ENCODE assay signal across 20 mouse cellular contexts in genomic region chr2:91669326-91669725, GRCm38 (mm10). TPM values are rescaled to one million over a fixed set of nuclear protein-coding genes. Genes with fewer than 3 reads are reported as not detected.
DNase-seq lines count a peak whose midpoint lies in the region; TF ChIP-seq lines count a peak whose summit lies in the region.
"Had no signal": no experiment of that assay in that cellular context is flagged by ENCODE, and none has a peak within 500 bp of the region (broad histone marks: within the 10 kb centered on the region; RNA-seq: fewer than 3 reads in every experiment).

No protein-coding gene starts in this region.

- H3K4me3 ChIP-seq in kidney, adult 2 months (ENCODE audit: insufficient read depth, low read depth, low read length) = no peak overlapping the region
- H3K4me3 ChIP-seq: embryonic facial prominence, embryonic 10.5 days; embryonic facial prominence, embryonic 12.5 days; forebrain, embryonic 13.5 days; forebrain, embryonic 15.5 days had no signal

- H3K27ac ChIP-seq in kidney, adult 2 months (ENCODE audit: insufficient read depth, low read depth, low read length) = peak overlapping the region; percentile 22
- H3K27ac ChIP-seq: embryonic facial prominence, embryonic 10.5 days; embryonic facial prominence, embryonic 12.5 days; forebrain, embryonic 13.5 days; forebrain, embryonic 15.5 days had no signal

- 0 out of 2 replicates have a peak, but pooled peaks cover 1% of the 10 kb centered on the region for H3K36me3 ChIP-seq in kidney, adult 2 months (ENCODE audit: control insufficient read depth, insufficient read depth, low read length)

- no peak for TF ChIP-seq CTCF in kidney, adult 2 months (conservative IDR thresholded peaks at IDR 0.05; ENCODE audit: insufficient read depth, insufficient read length, low read depth, low read length)

- H3K27me3 ChIP-seq in kidney, adult 2 months (replicated peaks; ENCODE audit: control insufficient read depth, insufficient read depth, low read length) = no peaks in the 10 kb centered on the region
- H3K27me3 ChIP-seq: CH12.LX; embryonic facial prominence, embryonic 12.5 days; forebrain, embryonic 13.5 days; forebrain, embryonic 15.5 days; Patski had no signal

- TF ChIP-seq POLR2A in kidney, adult 2 months (IDR thresholded peaks at IDR 0.05; ENCODE audit: low read depth, low read length) = no peak

- WGBS in kidney, adult 2 months = 92% methylated on average over 8 of the region's 8 CpGs

- no peaks in the 10 kb centered on the region; the same call in 1 of the 2 replicates for H3K4me1 ChIP-seq in kidney, adult 2 months (ENCODE audit: control insufficient read depth, insufficient read depth, low read length)
- H3K4me1 ChIP-seq: embryonic facial prominence, embryonic 12.5 days; forebrain, embryonic 13.5 days; forebrain, embryonic 15.5 days had no signal

- peak; percentile 59 for DNase-seq in adrenal gland, adult 2 months
- no peak for DNase-seq in adrenal gland, postnatal 25 days
- DNase-seq in adrenal gland, postnatal 14 days = peak; percentile 45
- DNase-seq in adrenal gland, adult 18-20 months (ENCODE audit: low spot score in 2 of 2) = no peak
- DNase-seq in kidney, adult 2 months = no peak
- no peak for DNase-seq in kidney, postnatal 14 days
- DNase-seq: B cell, adult 2 months; cerebellum, adult 11-12 months; cerebellum, adult 2 months; cerebellum, adult 9-10 months; cerebellum, postnatal 10 days; cerebellum, postnatal 25 days; forebrain, postnatal 0 days had no signal

RNA-seq across cellular contexts. Expression of gene Arhgap1, which starts 19.7 kb away (rescaled TPM):
- total RNA-seq in adrenal gland, adult 2 months (2021) = 10 to 100 TPM; 64.4 to 65.4 TPM
- 52.9 and 65.8 TPM in 2 replicates for polyA plus RNA-seq in adrenal gland, adult 2 months (2012; rRNA removed)
- total RNA-seq in adrenal gland, postnatal 25 days (2021) = 58.7 and 68.6 TPM in 2 replicates
- 56.0 and 63.6 TPM in 2 replicates for total RNA-seq in adrenal gland, postnatal 14 days (2021)
- total RNA-seq in adrenal gland, adult 18-20 months (2021) = 10 to 100 TPM; 53.3 to 58.3 TPM
- polyA plus RNA-seq in kidney, adult 2 months (2012; rRNA removed) = 90.2 and 91.6 TPM in 2 replicates

RNA-seq across cellular contexts. Expression of gene Zfp408, which starts 19.7 kb away (rescaled TPM):
- total RNA-seq in adrenal gland, adult 2 months (2021) = 1 to 10 TPM; 8.0 to 9.6 TPM
- 18.9 and 20.5 TPM in 2 replicates for polyA plus RNA-seq in adrenal gland, adult 2 months (2012; rRNA removed)
- 14.5 and 15.5 TPM in 2 replicates for total RNA-seq in adrenal gland, postnatal 25 days (2021)
- total RNA-seq in adrenal gland, postnatal 14 days (2021) = 11.6 and 15.1 TPM in 2 replicates
- 10 to 100 TPM; 10.4 to 13.2 TPM for total RNA-seq in adrenal gland, adult 18-20 months (2021)
- polyA plus RNA-seq in kidney, adult 2 months (2012; rRNA removed) = 8.4 and 10.0 TPM in 2 replicates

RNA-seq across cellular contexts. Expression of gene F2, which starts 33.1 kb away (rescaled TPM):
- total RNA-seq in adrenal gland, adult 2 months (2021) = 1 to 10 TPM in 1 of 2 experiments, under 1 TPM in 1; 0.38 to 2.9 TPM
- polyA plus RNA-seq in adrenal gland, adult 2 months (2012; rRNA removed) = 1.2 TPM in 1 of 2 replicates, not detected in the other
- total RNA-seq in adrenal gland, postnatal 25 days (2021) = 0.15 and 13.7 TPM in 2 replicates
- 14.0 and 232 TPM in 2 replicates for total RNA-seq in adrenal gland, postnatal 14 days (2021)
- under 1 TPM in 1 of 2 experiments, not detected in 1; 0.50 TPM for total RNA-seq in adrenal gland, adult 18-20 months (2021)
- polyA plus RNA-seq in kidney, adult 2 months (2012; rRNA removed) = 0.06 and 0.18 TPM in 2 replicates
- total RNA-seq: forebrain, postnatal 0 days had no signal
- polyA plus RNA-seq: forebrain, embryonic 11.5 days; forebrain, postnatal 0 days; Patski had no signal

RNA-seq across cellular contexts. Expression of gene Atg13, which starts 41.0 kb away (rescaled TPM):
- total RNA-seq in adrenal gland, adult 2 months (2021) = 10 to 100 TPM; 58.5 to 61.7 TPM
- 43.9 and 59.4 TPM in 2 replicates for polyA plus RNA-seq in adrenal gland, adult 2 months (2012; rRNA removed)
- total RNA-seq in adrenal gland, postnatal 25 days (2021) = 67.5 and 84.1 TPM in 2 replicates
- 39.9 and 46.3 TPM in 2 replicates for total RNA-seq in adrenal gland, postnatal 14 days (2021)
- total RNA-seq in adrenal gland, adult 18-20 months (2021) = 10 to 100 TPM; 33.5 to 64.5 TPM
- polyA plus RNA-seq in kidney, adult 2 months (2012; rRNA removed) = 32.5 and 34.2 TPM in 2 replicates

RNA-seq across cellular contexts. Expression of gene Harbi1, which starts 41.3 kb away (rescaled TPM):
- total RNA-seq in adrenal gland, adult 2 months (2021) = 10 to 100 TPM in 1 of 2 experiments, 1 to 10 TPM in 1; 6.8 to 12.0 TPM
- 1.8 and 2.0 TPM in 2 replicates for polyA plus RNA-seq in adrenal gland, adult 2 months (2012; rRNA removed)
- 12.5 and 13.9 TPM in 2 replicates for total RNA-seq in adrenal gland, postnatal 25 days (2021)
- total RNA-seq in adrenal gland, postnatal 14 days (2021) = 9.3 and 11.0 TPM in 2 replicates
- total RNA-seq in adrenal gland, adult 18-20 months (2021) = 1 to 10 TPM; 6.3 to 8.6 TPM
- 4.6 and 6.1 TPM in 2 replicates for polyA plus RNA-seq in kidney, adult 2 months (2012; rRNA removed)

Comparison
In these comparisons a context has a peak if more than half of its experiments do, and no peak if none do; other contexts are left out.
1. DNase-seq: peak in adrenal gland, adult 2 months (single experiment) and adrenal gland, postnatal 14 days (single experiment); none in adrenal gland, postnatal 25 days (single experiment), adrenal gland, adult 18-20 months (0 of 2), kidney, adult 2 months (single experiment) and kidney, postnatal 14 days (single experiment).